Mouse (Mus musculus) CD8-positive naive resting alpha-beta T cell, adult 2 months (primary cell): ENCODE measurements at regions not wholly inside any gene's neighbourhood (a gene's known extent, or its start where the extent isn't known, plus 50 kb on each side); places are given as distances from the start of the nearest gene placed in this dataset.

Experiments used
- DNase-seq, 2 experiments: peaks; one replicate each; pipeline ENCODE4 v3.0.0; 2022; ENCODE audit warnings: low read depth in 2 of 2, low spot score in 2 of 2

DNA sequence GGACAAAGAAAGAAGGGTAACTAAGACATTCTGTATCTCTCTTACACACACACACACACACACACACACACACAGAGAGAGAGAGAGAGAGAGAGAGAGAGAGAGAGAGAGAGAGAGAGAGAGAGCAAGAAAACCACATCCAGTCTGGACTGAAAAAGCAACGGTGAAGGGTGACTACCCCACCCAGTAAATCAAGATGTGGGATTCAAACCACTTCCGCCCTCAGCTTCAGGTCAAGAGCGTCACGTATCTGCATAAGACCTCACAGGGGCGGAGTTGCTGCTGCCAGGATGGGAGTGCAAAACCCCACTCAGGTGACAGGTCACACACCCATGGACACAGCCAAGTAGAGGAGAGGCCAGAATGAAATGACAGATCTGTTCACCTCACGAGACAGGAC, 234.7 kb downstream of the Rplp1 start:
- peak; percentile 74 to 82 for DNase-seq

DNA sequence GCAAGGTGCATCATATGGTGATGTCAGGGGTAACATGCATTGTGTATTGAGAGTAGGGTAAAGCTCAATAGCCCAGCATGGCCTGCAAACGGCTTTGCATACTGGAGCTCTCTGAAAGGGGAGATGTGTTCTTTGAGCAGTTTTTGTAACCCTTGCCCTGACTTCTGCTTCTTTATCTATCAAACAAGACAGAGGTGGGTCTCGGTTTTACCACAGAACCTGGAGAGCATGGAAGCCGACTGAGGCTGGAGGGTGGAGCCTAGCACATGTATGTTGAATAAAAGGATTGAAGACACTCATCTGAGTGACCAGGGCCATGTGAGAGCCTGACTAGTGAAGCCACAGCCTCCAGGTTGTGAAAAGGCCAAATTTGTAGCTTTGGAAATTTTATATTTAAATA, 236.7 kb downstream of the Rplp1 start:
- no peak for DNase-seq

DNA sequence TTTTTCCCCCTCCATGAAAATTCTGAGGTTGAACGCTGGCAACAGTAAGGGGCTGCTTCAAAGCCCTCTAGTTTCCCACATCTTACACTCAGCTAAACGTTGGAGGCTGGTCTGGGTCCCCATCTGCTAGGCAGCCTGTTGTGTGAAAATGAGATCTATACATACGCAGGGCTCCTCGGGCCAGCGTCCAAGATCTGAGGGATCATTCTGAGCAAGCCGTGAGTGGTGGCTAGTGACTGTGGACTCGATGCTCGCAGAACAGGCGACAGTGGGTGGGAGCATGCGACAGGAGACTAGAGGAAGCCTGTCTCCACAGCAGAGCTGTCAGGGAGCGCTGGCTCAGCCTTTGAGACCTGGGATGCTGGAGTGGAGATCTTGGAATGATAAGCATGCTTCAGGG, 237.3 kb downstream of the Rplp1 start:
- DNase-seq = no peak

DNA sequence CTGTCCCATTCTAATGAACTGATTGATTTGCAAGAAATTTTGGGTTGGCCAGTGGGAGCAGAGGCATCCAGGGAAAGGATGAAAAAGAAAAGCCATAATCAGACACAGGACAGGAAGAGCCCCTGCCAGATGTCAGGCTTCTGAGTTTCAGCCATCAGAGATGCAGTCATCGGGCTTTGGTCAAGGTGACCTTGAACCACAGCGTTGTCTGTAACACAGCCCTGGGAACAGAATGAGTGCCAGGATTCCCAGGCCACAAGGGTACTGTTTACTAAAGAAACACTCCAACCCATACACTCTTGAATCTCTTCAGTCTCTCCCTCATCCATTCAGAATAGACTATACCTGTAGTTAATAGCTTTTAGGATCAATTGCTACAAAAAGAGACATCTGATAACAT, 239.0 kb downstream of the Rplp1 start:
- no peak for DNase-seq

DNA sequence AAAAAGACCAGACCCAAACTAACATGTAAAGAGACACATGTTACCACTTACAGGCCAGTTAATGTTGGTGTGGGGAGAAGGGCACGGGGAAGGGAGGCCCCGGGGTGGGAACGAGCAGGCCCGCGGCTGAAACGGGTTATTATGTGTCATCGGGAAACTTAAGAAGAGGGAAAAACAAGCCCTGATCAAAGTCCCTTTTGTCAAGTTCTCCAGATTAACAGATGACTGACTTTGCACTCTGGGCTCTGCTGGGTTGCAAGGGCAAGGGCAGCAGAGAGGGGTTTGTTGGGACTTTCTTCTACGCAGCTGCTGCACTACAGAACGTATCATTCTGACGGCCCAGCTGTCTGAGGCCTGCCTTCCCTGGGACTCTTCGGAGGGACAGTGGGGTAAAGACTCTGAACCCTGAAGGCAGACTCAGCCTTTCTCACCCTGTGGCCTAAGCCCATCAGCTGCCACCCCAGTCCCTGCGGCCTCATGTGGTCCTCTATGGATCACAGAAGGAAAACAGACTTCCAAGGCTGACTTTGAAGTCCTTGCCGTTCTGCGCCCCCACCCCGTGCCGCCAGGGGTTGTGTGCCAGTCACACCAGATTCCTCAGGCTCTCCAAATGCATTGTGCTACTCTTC, 240.7 kb downstream of the Rplp1 start:
- no peak for DNase-seq

DNA sequence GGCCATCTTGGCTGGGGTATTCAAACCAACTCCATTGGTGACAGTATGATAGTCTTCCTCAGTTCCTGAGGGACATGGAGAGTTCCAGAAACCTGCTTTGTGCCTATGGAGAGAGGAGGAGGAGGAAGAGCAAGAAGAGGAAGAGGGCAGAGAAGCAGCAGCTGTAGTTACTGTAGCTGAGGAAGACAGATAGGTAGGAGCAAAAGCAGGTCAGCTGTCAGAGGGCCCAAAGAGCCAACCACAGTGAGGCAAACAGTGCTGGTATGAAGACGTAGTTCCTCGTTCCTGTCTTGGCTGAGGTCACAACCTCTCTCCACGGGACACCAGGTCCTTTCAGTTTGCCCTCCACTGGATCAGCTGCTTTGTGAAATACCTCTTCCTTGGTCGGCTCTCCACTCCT, 243.4 kb downstream of the Rplp1 start:
- no peak for DNase-seq

DNA sequence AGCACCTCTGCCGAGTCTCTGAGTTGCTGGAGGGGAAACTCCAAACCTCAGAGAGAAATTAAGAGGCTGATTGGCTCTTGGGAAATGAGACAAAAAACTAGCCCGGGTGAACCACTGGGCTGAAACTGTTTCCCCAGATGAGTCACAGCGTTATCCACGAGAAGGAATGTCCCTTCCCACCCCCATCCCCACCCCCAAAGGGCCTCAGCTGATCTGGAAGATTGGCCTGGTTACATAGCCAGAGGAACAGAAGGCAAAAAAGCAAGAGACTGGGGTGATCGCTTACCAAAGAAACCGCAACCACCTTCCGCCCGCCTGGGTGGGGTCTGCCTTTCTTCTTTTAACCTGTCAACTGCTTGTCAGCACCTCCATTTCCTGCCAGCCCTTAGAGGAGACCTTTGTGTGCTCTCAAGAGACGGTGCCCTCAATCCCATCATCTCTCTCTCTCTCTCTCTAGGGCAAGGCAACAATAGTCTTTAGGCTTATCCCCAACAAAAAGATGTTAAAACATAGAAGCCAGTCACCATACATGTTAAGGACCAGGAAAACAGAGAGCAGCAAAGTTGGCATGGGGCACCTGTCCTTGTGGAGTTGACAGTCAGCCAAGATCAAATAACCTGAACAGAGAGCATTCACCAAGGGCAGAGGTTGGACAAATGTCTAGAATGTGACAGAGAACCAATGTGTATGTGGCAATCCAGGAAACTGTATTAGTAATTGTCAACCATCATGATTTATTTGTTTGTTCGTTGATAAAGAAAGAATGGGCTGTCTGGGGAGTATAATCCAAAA, 244.4 kb downstream of the Rplp1 start:
- peak; percentile 73 to 84 for DNase-seq

DNA sequence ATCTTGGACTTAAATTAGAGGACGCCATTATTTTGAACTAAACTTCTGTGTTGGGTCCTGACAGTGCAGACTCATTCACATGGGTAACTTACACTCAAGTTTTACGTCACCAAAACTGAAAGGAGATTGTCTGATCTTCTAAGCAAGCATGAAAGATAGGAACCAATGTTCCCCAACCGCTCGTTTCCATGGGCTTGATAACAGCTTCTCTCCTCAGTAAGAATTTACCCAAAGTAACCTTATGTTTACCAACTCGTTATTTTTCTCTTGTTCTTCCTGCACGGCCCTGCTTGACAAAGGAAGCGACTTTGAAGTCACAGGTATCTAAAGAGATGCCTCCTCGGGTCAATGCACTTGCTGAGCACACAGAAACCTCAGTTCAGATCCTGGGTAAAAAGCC, 245.6 kb downstream of the Rplp1 start:
- peak in 1 of 2 experiments; percentile 40 for DNase-seq

DNA sequence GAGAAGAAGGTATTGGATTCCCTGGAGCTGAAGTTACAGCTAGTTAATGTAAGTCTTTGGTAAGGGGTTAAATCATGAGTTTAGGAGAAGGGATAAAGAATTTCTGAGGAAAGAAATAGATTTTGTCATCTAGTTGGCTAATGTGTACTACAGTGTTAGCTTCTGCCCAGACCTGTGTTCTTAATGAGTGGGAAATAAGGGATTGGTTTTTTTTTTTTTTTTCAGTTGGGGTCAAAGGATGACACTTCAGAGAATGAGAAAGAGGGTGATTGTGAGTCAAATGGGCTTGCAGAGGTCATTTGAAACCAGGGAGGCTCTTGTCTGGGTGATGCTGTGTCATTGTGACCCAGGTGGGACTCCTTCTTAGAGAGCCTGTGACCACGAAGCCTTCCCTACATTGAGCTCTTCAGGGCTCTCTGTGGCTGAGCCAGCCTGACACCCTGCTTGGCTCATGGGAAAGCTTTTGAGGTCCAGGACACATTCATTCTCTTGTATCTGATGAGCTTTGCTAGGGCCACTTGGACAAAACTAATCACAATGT, 246.1 kb downstream of the Rplp1 start:
- no peak for DNase-seq

DNA sequence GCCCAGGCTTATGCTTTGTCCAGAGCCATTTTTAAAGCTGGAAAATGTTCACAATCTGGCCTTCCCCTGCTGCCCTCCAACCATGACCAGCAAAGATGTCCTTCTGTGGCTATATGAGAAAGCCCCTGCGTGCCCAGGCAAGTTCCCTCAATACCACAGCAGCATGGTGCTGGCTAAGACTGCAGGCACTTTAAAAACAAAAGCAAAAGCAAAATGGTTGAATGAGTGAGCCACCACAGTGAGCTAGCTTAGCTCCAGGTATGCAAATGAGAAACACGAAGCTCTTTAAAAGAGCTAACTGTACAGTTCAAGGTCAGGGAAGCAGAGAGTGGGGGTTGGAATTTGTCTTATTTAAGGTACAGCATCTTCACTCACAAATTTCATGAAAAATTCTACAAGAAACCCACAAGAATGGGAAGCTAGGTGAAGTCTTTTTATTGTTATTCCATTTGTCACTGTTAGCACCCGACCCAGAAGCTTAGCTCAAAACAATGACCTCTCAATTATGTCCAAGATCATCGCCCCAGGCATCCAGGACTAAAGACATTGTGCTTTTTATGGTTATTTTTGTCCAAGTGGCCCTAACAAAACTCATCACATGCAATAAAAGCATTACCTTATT, 246.8 kb downstream of the Rplp1 start:
- no peak for DNase-seq

DNA sequence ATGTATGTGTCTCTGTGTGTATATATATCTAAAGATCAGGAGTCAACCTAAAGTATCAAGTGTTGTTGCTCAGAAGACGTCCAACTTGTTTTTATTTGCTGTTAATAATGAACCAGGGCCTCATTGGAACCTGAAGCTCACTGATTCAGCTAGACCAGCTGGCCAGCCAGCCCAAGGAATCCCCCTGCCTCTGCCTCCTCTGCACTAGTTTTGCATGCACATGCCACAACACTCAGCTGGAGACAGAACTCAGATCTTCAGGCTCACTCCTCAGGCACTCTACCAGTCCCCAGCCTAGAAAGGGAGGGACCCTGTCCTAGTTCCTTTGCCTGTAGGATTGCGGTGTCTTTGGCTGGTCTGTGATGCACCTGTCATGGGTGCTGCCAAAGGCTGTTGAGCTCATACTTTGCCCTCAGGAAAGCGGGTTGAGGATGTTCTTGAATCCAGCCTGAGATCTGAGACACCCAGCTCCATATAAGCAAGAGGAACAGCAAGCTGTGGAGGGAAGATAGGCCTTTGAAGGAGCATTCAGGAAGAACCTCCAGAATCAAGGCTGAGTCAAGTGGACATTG, 247.5 kb downstream of the Rplp1 start:
- DNase-seq = no peak

DNA sequence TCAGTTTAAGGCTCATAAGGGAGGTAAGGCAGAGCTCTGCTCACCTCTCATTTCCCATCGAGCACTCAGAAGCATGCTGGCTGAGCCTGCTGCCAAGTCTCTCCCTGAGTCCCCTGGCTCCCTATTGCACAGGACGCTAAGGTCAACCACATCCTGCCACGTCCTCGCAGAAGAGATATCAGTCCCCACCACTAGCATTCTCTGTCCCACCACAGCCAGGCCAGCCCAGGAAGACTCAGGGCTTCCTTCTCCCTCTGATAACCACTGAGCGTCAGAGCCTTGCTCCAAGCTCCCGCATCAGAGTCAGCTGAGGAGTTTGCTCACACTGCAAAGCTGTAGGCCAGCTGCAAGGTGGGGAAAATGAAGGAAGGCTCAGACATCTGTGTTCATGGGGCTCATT, 248.2 kb downstream of the Rplp1 start:
- DNase-seq = peak; percentile 48 to 59

DNA sequence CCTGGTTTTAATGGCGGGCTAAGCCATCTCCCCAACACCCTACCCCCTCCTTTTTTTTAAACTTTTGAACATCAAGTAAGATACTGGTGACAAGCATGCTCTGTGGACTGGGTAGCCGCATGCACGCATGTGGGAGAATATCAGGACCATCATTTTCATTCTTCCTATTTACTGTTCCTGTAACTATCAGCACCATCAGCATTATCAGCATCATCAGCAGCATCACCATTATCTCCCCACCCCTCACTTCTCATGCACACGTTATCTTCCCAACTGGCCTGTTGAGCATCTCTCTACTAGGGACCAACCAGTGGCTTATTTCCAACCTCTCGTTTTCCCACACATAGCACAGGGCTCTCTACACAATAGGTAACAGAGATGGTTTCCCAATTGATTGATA, 249.1 kb downstream of the Rplp1 start:
- DNase-seq = no peak

DNA sequence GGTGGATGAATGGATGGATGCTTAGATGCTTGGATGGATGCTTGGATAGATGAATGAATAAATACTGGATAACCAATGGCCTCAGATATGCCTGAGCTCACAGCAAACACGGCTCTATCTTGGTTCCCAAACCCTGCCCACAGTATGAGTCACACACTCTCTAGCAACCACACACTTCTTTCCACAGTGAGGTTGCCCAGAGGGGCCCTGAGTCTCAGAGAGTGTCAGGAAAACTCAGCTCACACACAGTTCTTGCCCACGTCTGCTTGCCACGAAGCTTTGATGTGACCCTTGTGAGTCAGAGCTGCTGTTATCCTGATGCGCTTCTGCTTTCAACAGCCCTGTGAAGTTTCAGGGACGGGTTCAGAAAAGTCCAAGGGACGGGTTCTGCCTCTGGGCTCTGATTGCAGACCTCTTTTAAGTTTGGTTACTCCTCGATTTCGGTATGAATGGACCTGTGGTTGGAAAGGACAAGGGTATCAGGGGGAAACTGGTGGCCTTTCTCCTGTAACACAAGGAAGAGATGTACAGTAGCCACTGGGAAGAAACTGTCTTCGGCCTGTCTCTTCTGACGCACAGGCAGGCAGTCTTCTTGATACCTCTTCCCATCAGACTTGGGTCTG, 250.2 kb downstream of the Rplp1 start:
- DNase-seq = peak in 1 of 2 experiments; percentile 41

DNA sequence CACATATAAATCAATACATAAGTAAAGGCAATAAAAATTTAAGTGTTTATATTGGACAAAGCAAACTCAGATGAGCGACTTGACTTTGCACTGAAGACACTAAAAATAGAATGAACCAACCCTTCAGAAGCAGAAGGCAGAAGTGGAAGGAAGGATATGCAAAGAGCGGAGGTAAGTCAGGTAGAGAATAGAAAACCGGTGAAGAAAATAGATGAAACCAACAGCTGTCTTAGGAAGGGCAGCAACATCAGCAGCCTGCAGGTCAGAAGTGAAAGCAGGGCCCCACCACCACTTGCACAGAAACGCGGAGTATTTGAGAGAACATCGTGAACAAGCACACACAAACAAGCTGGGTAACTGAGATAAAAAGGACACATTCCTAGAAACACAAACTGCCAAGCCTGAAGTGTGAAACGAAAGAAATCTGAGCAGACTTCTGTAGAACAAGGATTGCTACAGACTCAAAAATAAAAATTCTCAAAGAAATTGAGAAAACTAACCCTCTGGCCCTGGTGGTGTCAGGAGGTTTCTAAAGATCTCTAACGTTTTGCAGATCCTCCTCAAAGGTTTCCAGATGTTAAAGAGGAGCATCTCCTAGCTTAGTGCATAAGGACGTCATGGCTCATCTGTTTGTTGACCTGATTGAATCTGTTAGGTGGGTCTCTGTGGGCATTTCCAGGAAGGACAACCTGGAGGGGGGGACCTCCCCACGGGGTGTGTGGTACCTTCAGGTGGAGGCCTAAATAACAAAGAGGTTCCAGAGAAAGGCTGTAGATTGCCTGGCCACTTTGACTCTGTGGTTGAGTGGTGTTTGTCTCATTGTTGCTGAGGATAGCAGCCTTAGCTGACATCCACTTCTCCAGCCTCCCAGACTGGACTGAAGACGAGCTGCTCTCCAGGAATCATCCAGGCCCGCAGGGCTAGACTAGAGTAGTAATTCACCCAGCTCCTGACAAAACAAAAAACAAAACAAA, 252.0 kb downstream of the Rplp1 start:
- no peak for DNase-seq

DNA sequence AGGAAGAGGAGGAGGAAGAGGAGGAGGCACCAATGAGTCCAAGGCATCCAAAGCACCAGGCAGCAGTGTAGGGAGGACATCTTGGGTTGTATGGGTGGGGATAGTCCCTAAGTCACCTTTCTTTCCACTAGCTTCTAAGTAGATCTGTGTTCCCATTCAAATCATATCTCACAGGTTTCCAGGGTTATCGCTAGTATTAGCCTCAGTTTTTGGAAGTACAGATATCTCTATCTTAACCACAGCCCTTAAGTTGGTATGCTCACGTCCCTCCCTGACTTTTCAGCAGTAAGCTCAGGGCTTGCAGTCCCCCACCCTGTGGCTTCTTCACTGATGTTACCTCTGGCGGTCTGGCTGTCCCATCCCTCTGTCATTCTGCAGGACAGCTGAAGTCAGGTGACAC, 254.2 kb downstream of the Rplp1 start:
- no peak for DNase-seq

DNA sequence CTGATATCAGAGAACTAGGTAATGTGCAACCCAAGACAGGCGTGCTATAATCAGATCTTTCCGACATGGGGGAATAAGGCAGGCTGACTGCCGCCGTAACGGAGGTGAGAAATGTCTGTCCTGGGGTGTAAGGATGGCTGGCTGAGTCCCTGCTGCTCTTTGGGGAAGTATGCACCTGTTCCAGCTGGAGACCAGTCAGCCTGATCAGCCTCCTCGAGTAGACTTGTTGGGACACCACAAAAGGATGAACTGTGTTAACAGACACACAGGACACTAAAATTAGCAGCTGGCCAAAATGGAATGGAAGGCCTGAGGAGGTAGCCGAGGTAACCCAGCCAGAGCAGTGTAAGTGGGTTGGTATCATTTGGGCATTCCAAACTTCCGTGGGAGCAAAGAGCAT, 256.3 kb downstream of the Rplp1 start:
- no peak for DNase-seq

DNA sequence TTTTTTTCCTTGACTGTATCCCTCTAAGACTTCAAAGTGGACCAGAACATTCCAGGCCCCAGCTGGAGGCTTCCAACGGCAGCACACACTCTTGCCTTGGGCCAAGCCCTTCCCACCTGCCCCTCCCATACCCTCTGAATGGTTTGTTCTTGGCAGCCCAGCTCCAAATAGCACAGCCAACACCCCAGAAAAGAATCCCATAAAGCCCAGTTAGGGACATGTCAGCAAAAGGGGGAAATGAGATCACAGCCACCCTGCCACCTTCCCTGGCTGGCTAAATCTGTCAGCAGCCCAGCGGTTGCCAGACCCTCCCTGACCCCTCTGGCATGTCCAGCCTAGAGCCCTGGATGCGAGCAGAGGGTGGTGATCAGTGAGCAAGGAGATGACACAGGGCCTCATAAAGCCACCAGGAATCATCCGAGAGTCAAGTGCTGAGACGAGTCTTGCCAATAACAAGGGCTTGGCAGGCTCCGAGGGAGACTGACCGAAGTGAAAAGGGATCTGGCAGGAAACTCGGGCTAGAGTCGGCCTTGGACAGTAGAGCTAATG, 258.8 kb downstream of the Rplp1 start:
- DNase-seq = no peak

DNA sequence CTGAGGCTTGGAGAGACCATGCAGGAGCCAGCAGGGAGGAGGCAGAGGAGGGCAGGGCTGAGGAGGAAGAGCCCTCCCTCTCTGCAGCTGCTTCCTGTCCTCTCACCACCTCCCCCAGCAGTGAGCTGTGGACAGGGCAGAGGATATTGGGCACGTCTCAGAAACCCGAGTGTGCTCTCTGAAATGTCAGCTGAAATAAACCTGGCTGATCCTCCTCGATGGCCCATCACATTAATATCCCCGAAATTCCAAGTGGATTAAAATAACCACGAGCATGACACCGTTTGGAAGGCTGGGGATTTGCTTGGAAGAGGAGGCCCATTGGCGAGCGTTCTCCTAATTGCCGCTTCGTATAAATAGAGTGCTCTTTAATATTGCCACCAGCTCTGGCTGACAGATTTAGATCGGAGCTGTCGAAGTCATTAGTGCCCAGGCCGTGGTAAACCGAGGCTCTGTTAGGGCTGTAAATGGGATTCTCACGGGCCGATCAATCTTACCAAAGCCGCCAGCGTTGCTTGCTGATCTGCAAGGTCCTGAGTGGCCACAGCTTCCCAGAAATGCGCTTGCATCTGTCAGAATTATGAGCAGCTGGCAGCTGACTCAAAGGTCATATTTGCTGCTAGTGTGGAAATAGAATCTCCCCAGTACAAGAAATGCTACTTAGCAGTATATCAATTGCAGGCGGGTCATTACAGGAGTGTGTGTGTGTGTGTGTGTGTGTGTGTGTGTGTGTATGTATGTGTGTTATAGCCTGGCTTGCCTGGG, 268.5 kb downstream of the Rplp1 start:
- DNase-seq = no peak
